Mouse (Mus musculus): ENCODE measurements around the gene Madd. TPM values are rescaled to one million over a fixed set of nuclear protein-coding genes. Genes with fewer than 3 reads are reported as not detected.

The Madd gene
- polyA plus RNA-seq, 1 experiment from 2014 or later = 10.9 TPM

GRCm38 (mm10) chr2:91167629-91168028 lies 16.0 kb downstream of the Madd start:
- 63% methylated on average over 4 of the region's 4 CpGs for WGBS
- Histone ChIP-seq H3K4me1 (no peaks in the 10 kb centered on the region), H3K36me3 (peaks cover 22% of the 10 kb centered on the region), H3K27me3 (no peaks in the 10 kb centered on the region), H3K4me2 (no peak overlapping the region), H3K9ac (no peak overlapping the region), H3K9me3 (no peaks in the 10 kb centered on the region), H3K4me3 (no peak overlapping the region), H3K27ac (no peak overlapping the region)
- ATAC-seq (ENCODE audit: borderline replicate concordance, extremely low read depth, low FRiP score, low TSS enrichment) = no peak

GRCm38 (mm10) chr2:91164991-91165390 lies 18.6 kb downstream of the Madd start:
- ATAC-seq (ENCODE audit: borderline replicate concordance, extremely low read depth, low FRiP score, low TSS enrichment) = no peak
- Histone ChIP-seq H3K36me3 (peaks cover 19% of the 10 kb centered on the region; the same call in 1 of the 2 replicates), H3K27me3 (no peaks in the 10 kb centered on the region), H3K4me1 (0 out of 2 replicates have a peak, but pooled peaks cover 8% of the 10 kb centered on the region), H3K4me3 (no peak overlapping the region), H3K9me3 (no peaks in the 10 kb centered on the region), H3K27ac (no peak overlapping the region), H3K9ac (no peak overlapping the region), H3K4me2 (no peak overlapping the region)
- 75% methylated on average over 6 of the region's 6 CpGs for WGBS

- 81% methylated on average over 5 of the region's 5 CpGs for WGBS
- Histone ChIP-seq H3K27ac (no peak overlapping the region), H3K9ac (no peak overlapping the region), H3K4me1 (0 out of 2 replicates have a peak, but pooled peaks cover 8% of the 10 kb centered on the region), H3K36me3 (peaks cover 22% of the 10 kb centered on the region; the same call in 1 of the 2 replicates), H3K4me2 (no peak overlapping the region), H3K9me3 (no peaks in the 10 kb centered on the region), H3K27me3 (no peaks in the 10 kb centered on the region), H3K4me3 (no peak overlapping the region)
- ATAC-seq (ENCODE audit: borderline replicate concordance, extremely low read depth, low FRiP score, low TSS enrichment) = no peak
Observed at GRCm38 (mm10) chr2:91163532-91163931, 20.1 kb downstream of the Madd start.

GRCm38 (mm10) chr2:91162952-91163351 lies 20.7 kb downstream of the Madd start:
- H3K4me3 ChIP-seq = no peak overlapping the region
- H3K27ac ChIP-seq = no peak overlapping the region
- WGBS = 69% methylated on average over 4 of the region's 4 CpGs
- no peak overlapping the region for H3K4me2 ChIP-seq
- H3K36me3 ChIP-seq = peaks cover 25% of the 10 kb centered on the region; the same call in 1 of the 2 replicates
- H3K4me1 ChIP-seq = 0 out of 2 replicates have a peak, but pooled peaks cover 8% of the 10 kb centered on the region
- H3K9ac ChIP-seq = no peak overlapping the region
- no peaks in the 10 kb centered on the region for H3K9me3 ChIP-seq
- H3K27me3 ChIP-seq = no peaks in the 10 kb centered on the region
- ATAC-seq (ENCODE audit: borderline replicate concordance, extremely low read depth, low FRiP score, low TSS enrichment) = no peak

- WGBS = 47% methylated on average over 6 of the region's 6 CpGs
- Histone ChIP-seq H3K4me3 (no peak overlapping the region), H3K27ac (peak overlapping the region; percentile 52)
Observed at GRCm38 (mm10) chr2:91160591-91160990, 23.0 kb downstream of the Madd start.

GRCm38 (mm10) chr2:91157002-91157752 lies 26.5 kb downstream of the Madd start:
- H3K4me1 ChIP-seq = 0 out of 2 replicates have a peak, but pooled peaks cover 8% of the 10 kb centered on the region

More at GRCm38 (mm10) chr2:91160591-91160990, 23.0 kb downstream of the Madd start:
- Histone ChIP-seq H3K9me3 (no peaks in the 10 kb centered on the region), H3K4me2 (no peak overlapping the region), H3K9ac (no peak overlapping the region), H3K4me1 (0 out of 2 replicates have a peak, but pooled peaks cover 8% of the 10 kb centered on the region), H3K27me3 (no peaks in the 10 kb centered on the region), H3K36me3 (peaks cover 29% of the 10 kb centered on the region; the same call in 1 of the 2 replicates)
- ATAC-seq (ENCODE audit: borderline replicate concordance, extremely low read depth, low FRiP score, low TSS enrichment) = no peak

GRCm38 (mm10) chr2:91154091-91154490 lies 29.5 kb downstream of the Madd start:
- Histone ChIP-seq H3K4me1 (no peaks in the 10 kb centered on the region), H3K36me3 (peaks cover 32% of the 10 kb centered on the region; the same call in 1 of the 2 replicates), H3K4me3 (no peak overlapping the region), H3K9ac (no peak overlapping the region), H3K9me3 (no peaks in the 10 kb centered on the region), H3K4me2 (no peak overlapping the region), H3K27me3 (no peaks in the 10 kb centered on the region), H3K27ac (no peak overlapping the region)
- no peak for ATAC-seq (ENCODE audit: borderline replicate concordance, extremely low read depth, low FRiP score, low TSS enrichment)
- WGBS = 86% methylated on average over 3 of the region's 3 CpGs

More at GRCm38 (mm10) chr2:91157002-91157752, 26.5 kb downstream of the Madd start:
- no peaks in the 10 kb centered on the region for H3K27me3 ChIP-seq
- no peak for ATAC-seq (ENCODE audit: borderline replicate concordance, extremely low read depth, low FRiP score, low TSS enrichment)
- peaks cover 27% of the 10 kb centered on the region; the same call in 1 of the 2 replicates for H3K36me3 ChIP-seq
- 39% methylated on average over 6 of the region's 6 CpGs for WGBS
- H3K9me3 ChIP-seq = no peaks in the 10 kb centered on the region
- H3K4me3 ChIP-seq = no peak overlapping the region
- no peak overlapping the region for H3K9ac ChIP-seq
- H3K4me2 ChIP-seq = no peak overlapping the region
- 0 out of 2 replicates have a peak overlapping the region, but pooled peaks have one; percentile 19 for H3K27ac ChIP-seq

- H3K4me1 ChIP-seq = no peaks in the 10 kb centered on the region
- no peak overlapping the region for H3K27ac ChIP-seq
- peaks cover 28% of the 10 kb centered on the region; the same call in 1 of the 2 replicates for H3K36me3 ChIP-seq
- H3K27me3 ChIP-seq = no peaks in the 10 kb centered on the region
- no peak overlapping the region for H3K4me2 ChIP-seq
- no peak overlapping the region for H3K4me3 ChIP-seq
- ATAC-seq (ENCODE audit: borderline replicate concordance, extremely low read depth, low FRiP score, low TSS enrichment) = no peak
- H3K9me3 ChIP-seq = no peaks in the 10 kb centered on the region
- no peak overlapping the region for H3K9ac ChIP-seq
- 66% methylated on average over 3 of the region's 3 CpGs for WGBS
Observed at GRCm38 (mm10) chr2:91152885-91153377, 30.7 kb downstream of the Madd start.

GRCm38 (mm10) chr2:91151331-91151730 lies 32.3 kb downstream of the Madd start:
- Histone ChIP-seq H3K9ac (no peak overlapping the region), H3K27ac (no peak overlapping the region), H3K4me3 (no peak overlapping the region), H3K27me3 (no peaks in the 10 kb centered on the region), H3K9me3 (no peaks in the 10 kb centered on the region), H3K4me2 (no peak overlapping the region), H3K36me3 (peaks cover 23% of the 10 kb centered on the region; the same call in 1 of the 2 replicates), H3K4me1 (no peaks in the 10 kb centered on the region)
- WGBS = 64% methylated on average over 1 of the region's 1 CpGs
- no peak for ATAC-seq (ENCODE audit: borderline replicate concordance, extremely low read depth, low FRiP score, low TSS enrichment)

GRCm38 (mm10) chr2:91148101-91148500 lies 35.5 kb downstream of the Madd start:
- peaks cover 28% of the 10 kb centered on the region; the same call in 1 of the 2 replicates for H3K36me3 ChIP-seq
- no peak overlapping the region for H3K27ac ChIP-seq
- H3K4me2 ChIP-seq = no peak overlapping the region
- H3K4me1 ChIP-seq = no peaks in the 10 kb centered on the region
- no peak for ATAC-seq (ENCODE audit: borderline replicate concordance, extremely low read depth, low FRiP score, low TSS enrichment)
- H3K9ac ChIP-seq = no peak overlapping the region
- no peaks in the 10 kb centered on the region for H3K9me3 ChIP-seq
- H3K27me3 ChIP-seq = no peaks in the 10 kb centered on the region
- H3K4me3 ChIP-seq = no peak overlapping the region

- Histone ChIP-seq H3K27me3 (no peaks in the 10 kb centered on the region), H3K27ac (no peak overlapping the region), H3K9me3 (no peaks in the 10 kb centered on the region), H3K4me2 (no peak overlapping the region), H3K36me3 (peaks cover 29% of the 10 kb centered on the region; the same call in 1 of the 2 replicates), H3K4me1 (no peaks in the 10 kb centered on the region), H3K4me3 (no peak overlapping the region), H3K9ac (no peak overlapping the region)
- 94% methylated on average over 11 of the region's 11 CpGs for WGBS
- no peak for ATAC-seq (ENCODE audit: borderline replicate concordance, extremely low read depth, low FRiP score, low TSS enrichment)
Observed at GRCm38 (mm10) chr2:91143401-91143800, 40.2 kb downstream of the Madd start.

GRCm38 (mm10) chr2:91142920-91143319 lies 40.7 kb downstream of the Madd start:
- Histone ChIP-seq H3K9ac (no peak overlapping the region), H3K4me1 (no peaks in the 10 kb centered on the region), H3K9me3 (no peaks in the 10 kb centered on the region), H3K4me3 (no peak overlapping the region), H3K4me2 (no peak overlapping the region), H3K27ac (no peak overlapping the region), H3K36me3 (peaks cover 28% of the 10 kb centered on the region; the same call in 1 of the 2 replicates), H3K27me3 (no peaks in the 10 kb centered on the region)
- WGBS = 87% methylated on average over 6 of the region's 6 CpGs
- no peak for ATAC-seq (ENCODE audit: borderline replicate concordance, extremely low read depth, low FRiP score, low TSS enrichment)

Measured in lung, embryonic 15.5 days (tissue).